Mouse (Mus musculus): Measurements from ENCODE around the gene Slc25a23. TPM values are rescaled to one million over a fixed set of nuclear protein-coding genes. Genes with fewer than 3 reads are reported as not detected.
A peak's percentile ranks its signal among the peaks of the same experiment; 100 is the strongest.

The Slc25a23 gene
- total RNA-seq, 2 experiments from 2014 or later: 363 to 374 TPM

DNA sequence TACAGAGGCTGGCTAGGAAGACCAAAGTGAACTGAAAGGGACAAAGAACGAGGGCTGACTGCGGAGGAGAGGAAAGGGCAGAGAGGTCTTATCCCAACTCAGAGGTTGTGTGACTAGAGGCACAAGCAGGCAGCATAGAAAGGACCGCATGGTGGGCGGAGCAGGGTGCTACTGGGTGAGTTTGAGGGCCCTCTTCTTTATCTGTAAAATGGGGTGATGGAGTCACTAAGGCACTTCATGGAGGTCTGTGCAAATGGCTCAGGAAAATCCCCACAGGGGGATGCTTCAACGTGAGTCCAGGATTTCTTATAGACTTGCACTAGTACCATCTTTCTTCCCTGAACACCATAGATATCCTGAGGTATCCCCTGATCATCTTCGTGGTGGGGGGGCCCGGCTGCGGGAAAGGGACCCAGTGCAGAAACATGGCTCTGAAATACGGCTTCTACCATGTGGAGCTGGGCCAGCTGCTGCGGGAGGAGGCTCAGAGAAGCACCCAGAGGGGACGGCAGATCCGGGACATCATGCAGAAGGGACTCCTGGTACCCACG is 47.3 kb downstream of the Slc25a23 start:
- DNase-seq: no peak

DNA sequence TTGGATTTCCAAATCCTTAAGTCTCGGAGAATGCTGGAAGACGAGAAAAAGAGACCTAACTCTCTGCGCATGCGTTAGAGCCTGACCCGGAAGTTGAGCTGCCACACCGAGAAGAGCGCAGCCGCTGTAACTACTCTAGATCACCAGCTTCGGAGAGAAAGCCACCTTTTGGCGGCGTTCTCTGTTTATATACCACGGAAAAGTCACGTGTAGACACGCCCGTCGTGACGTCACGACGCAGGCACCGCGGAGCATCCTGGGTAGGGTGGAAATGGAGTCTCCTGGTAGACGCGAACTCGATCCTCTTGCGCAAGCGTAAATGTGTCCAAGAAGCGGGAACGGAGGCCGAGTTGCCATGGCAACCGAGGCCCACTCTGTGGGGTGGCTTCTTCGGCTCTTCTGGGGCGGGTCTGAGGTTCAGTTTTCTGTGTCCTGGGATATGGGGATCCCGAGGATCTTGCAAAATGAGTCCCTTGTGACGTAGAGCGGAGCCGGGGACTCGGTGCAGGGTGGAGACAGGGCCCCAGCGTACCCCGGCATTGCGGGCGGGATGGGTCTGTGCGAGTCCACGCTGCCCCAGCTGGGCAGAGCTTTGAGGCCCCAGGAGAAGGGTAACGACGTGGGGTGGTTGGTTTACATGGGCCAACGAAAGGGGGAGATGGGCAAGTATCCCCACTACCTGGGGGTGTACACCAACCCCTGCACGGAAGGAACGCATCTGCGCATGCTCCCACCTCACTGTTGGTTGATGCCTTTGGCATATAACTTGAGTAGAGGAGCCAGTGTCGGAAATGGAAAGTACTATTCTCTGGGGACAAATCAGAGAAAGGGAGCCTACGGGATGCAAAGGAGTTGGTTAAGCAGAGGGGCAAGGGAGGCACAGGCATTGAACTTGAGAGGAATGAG is 48.2 kb downstream of the Slc25a23 start, which contains the start of the genes Gtf2f1 and Gm17949:
Gene Gtf2f1, minus strand, starts transcription at position 53 of the 906 bp plus-strand sequence.
Gene Gm17949, plus strand, starts transcription at position 234 of the 906 bp plus-strand sequence.
- DNase-seq: peak; percentile 89 to 91

DNA sequence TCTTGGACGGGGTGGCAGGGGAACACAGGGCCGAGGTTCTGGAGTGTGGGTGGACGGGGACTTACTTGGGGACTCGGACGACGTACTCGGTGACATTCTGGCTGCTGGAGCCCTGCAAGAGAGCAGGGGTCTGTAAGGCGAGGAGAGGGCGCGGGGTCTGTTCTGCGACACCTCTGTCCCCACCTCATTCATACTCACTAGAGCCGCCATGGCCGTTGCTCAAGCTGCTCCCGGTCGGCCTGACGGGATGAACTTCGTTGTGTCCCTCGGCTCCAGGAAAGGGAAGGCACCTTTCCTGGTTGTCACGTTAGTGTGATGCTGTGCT is 48.8 kb downstream of the Slc25a23 start:
- DNase-seq: peak in 1 of 2 experiments; percentile 30

DNA sequence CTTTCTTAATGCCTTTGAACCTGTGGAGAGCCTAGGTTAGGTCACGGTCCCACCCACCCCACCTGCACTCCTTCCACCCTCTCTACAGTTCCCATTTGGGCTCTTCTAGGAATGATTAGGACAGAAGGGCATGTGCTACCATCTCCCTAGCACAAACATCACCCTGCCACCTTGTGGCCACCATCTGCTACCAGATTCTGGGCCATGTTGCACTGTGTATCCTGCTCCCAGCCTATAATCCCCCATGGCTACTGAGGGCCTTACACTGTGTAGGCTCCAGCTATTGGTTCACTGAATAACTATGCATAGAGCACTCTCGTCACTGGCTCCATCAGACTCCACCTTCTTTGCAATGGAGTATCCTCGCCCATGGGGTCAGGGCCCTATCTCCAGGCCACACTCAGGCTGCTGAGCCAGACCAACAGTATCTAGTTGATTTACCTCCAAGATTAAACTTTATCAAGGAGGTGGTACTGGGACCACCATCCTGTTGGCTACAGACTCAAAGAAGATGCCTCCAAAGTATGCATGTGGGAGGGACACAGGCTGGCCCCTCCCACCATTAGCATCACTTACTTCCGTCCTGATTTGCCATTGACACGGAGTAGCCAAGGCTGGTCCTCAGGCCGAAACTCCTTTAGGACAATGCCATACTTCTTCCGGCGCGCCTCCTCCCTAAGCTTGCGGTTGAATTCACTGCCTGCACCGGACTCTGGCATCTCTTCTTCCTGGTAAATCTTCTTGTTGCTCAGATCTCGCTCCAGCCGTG is 52.3 kb downstream of the Slc25a23 start:
- DNase-seq: no peak

DNA sequence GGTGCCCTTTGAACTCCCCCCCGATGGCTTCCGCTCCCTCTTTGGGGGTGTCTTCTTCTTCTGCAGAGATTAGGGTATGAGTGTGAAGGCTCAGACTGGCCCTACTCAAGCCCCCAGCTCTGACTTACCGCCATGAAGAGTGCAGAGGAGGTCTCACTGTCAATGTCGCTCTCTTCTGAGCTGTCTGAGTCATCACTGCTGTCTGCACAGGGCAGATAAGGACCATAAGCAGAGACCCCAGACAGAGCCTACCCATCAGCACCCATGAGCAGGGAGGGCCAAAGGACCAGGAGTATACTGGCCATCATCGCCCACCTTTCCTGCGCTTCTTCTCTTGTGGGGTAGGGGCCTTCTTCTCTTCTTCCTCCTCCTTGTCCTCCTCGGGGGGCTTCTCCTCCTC is 55.7 kb downstream of the Slc25a23 start:
- no peak for DNase-seq

DNA sequence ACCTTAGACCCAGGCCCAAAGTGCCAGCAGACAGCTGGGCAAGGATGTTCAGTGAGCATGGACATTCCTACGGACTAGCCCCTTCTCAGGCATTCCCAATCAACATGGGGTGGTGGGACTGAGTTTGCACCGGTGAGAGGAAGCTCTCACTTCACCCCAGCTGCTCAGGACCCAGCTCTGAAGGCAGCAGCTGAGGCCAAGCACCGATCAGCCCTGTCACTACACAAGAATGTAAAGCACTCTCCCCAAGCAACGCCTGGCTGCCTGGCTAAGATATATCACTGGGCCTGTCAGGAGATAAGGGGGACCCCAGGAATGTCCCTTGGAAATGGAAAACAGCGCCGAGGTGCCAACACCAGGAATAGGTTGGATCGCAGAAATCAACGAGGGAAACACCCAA is 58.4 kb downstream of the Slc25a23 start:
- no peak for DNase-seq

DNA sequence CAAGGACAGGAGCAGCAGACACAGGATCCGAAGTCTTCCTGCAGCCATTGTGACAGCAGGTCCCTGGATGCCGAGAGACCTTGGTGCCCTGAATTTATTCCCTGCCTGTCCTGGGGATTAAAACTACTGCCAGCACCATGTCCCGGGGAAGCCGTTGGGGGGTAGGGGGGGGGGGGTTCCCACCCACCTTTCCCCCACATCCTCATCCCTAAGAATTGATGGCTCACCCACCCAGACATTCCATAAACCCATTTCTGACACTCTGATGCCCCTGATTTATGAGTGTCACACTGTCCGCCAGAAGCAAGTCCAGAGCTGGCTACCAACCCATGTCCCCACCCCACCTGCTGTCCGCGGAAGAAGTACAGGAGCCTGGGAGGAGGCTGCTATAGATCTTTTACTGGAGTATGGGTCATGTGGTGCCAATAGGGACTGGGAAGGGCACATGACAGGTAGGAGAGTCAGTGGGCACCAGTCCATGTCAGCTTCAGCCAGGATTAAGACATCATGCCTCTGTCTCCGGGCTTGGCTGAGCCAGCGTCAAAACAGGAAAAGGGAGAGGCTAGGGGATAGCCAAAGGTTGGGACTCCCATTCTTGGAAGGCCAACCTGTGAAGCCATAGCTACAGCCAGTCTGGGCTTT is 59.6 kb downstream of the Slc25a23 start, which contains the start of gene Pspn:
Gene Pspn, minus strand, starts transcription at position 51 of the 642 bp plus-strand sequence.
- no peak for DNase-seq

DNA sequence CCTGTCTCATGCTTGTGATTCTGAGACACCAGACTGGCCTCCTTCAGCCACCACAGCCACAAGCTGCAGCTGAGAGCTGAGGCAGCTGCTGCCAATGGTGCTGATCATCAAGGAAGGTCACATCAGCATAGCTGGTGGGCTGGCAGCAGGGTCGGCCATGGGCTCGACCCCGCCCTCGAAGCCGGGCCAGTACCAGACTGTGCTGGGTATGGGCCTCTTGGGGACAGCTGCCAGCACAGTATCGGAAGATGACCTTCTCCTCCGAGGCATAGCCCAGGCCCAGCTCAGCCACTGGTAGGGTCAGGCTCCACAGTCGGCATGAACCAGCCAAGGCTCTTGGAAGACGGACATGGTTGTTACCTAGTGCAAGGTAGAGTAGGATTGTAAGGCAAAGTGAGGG is 60.2 kb downstream of the Slc25a23 start:
- no peak for DNase-seq

DNA sequence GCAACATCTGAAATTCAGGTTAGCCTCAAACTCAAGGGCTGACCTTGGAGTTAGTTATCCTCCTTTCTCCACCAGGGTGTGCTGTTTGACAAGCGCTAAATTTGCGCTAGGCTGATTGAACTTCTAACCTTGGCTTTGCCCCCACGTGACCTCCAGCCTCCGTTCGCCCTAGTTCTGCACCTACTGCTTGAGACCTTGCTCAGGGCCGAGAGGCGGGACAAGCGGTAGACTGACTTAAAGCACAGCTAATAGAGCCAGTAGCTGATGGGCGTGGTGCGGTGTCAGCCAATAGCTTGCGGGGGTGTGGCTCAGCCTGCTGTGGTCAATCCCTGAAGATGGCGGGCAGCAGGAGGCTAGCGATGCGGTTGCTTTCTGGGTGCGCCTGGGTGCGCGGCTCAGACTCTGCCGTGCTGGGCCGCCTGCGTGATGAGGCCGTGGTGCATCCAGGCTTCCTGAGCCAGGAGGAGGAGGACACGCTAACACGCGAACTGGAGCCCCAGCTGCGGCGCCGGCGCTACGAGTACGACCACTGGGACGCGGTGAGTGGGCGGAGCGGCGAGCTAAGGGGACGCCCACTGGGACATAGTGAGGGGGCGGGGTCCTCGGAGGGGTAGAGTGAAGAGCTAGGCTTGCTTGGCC is 62.5 kb downstream of the Slc25a23 start, which contains the start of gene Alkbh7:
Gene Alkbh7, plus strand, starts transcription at position 311 of the 639 bp plus-strand sequence.
- peak; percentile 92 to 94 for DNase-seq

DNA sequence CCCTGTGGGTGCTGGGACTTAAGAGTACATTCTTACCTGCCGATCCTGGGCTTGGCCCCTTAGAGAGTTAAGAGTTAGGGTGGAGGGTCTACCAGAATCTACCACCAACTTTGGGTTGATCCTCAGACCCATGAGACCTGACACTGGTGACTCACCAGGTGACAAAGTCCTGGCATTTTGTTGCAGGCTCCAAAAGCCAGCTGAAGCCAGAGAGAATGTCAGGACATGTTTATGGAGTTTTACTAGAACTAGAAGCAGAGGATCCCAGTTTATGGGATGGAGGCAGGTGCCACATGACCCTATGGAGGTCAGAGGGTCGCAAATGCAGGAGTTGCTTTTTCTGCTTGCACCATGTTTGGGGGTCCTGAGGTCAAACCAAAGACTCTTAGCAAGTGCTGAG is 63.2 kb downstream of the Slc25a23 start:
- no peak for DNase-seq

DNA sequence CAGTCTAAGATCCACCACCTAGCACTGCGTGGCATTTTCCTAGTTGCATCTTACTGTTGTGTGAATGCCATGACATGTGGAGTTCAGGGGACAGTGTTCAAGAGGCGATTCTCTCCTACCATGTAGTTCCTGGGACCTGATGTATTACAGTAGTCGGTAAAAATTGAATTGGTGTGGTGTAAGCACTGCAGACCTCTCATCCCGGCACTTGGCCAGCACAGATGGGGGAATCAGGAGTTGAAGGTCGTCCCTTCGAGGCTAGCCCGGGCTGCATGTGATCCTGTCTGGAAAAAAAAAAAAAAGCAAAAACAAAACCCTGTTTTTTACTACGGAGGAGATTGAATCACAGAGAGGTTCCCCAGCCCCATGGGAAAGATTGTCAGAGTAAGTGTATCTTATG is 64.6 kb downstream of the Slc25a23 start:
- no peak for DNase-seq

Other genes with a start within 250 kb of the Slc25a23 start
- gene Rfx2, start 228.8 kb downstream of the Slc25a23 start, total RNA-seq (2021): 1 to 10 TPM; 5.0 TPM
- not detected for gene Acsbg2, start 185.4 kb downstream of the Slc25a23 start, total RNA-seq (2021)
- under 1 TPM; 0.17 to 0.23 TPM for gene 1700061G19Rik, start 184.4 kb downstream of the Slc25a23 start, total RNA-seq (2021)
- 10 to 100 TPM; 82.4 to 90.3 TPM for gene Mllt1, start 124.4 kb downstream of the Slc25a23 start, total RNA-seq (2021)
- gene Acer1, start 77.7 kb downstream of the Slc25a23 start, total RNA-seq (2021): not detected
- 10 to 100 TPM; 67.4 to 70.4 TPM for gene Clpp, start 69.6 kb downstream of the Slc25a23 start, total RNA-seq (2021)
- gene Alkbh7, start 62.5 kb downstream of the Slc25a23 start, total RNA-seq (2021): 10 to 100 TPM; 20.1 to 26.4 TPM
- not detected for gene Pspn, start 59.8 kb downstream of the Slc25a23 start, total RNA-seq (2021)
- 10 to 100 TPM; 54.5 to 59.1 TPM for gene Gtf2f1, start 48.6 kb downstream of the Slc25a23 start, total RNA-seq (2021)
- gene Gm17949, start 48.4 kb downstream of the Slc25a23 start, total RNA-seq (2021): under 1 TPM in 1 of 2 experiments, not detected in 1; 0.30 TPM
- gene Khsrp, start 28.3 kb downstream of the Slc25a23 start, total RNA-seq (2021): 100 to 1,000 TPM; 111 to 121 TPM
- not detected for gene Slc25a41, start 18.2 kb downstream of the Slc25a23 start, total RNA-seq (2021)
- under 1 TPM; 0.47 to 0.63 TPM for gene Crb3, start 758 bp downstream of the Slc25a23 start, total RNA-seq (2021)
- 1 to 10 TPM in 1 of 2 experiments, under 1 TPM in 1; 0.92 to 1.0 TPM for gene Dennd1c, start 18.7 kb upstream of the Slc25a23 start, total RNA-seq (2021)
- gene Tubb4a, start 27.9 kb upstream of the Slc25a23 start, total RNA-seq (2021): 100 to 1,000 TPM; 553 to 593 TPM
- 1 to 10 TPM in 1 of 2 experiments, under 1 TPM in 1; 0.88 to 1.1 TPM for gene Tnfsf9, start 45.5 kb upstream of the Slc25a23 start, total RNA-seq (2021)
- under 1 TPM in 1 of 2 experiments, not detected in 1; 0.57 TPM for gene Cd70, start 89.9 kb upstream of the Slc25a23 start, total RNA-seq (2021)
- not detected for gene Tnfsf14, start 134.3 kb upstream of the Slc25a23 start, total RNA-seq (2021)
- gene C3, start 168.3 kb upstream of the Slc25a23 start, total RNA-seq (2021): 1 to 10 TPM; 1.1 to 2.4 TPM
- 10 to 100 TPM; 23.6 to 25.4 TPM for gene Gpr108, start 188.6 kb upstream of the Slc25a23 start, total RNA-seq (2021)
- gene Trip10, start 189.6 kb upstream of the Slc25a23 start, total RNA-seq (2021): 1 to 10 TPM; 7.9 to 8.2 TPM
- gene Vav1, start 219.2 kb upstream of the Slc25a23 start, total RNA-seq (2021): 1 to 10 TPM; 3.0 to 3.7 TPM